Mouse (Mus musculus) naive thymus-derived CD4-positive, alpha-beta T cell, adult 2 months (primary cell): Measurements from ENCODE around the gene Haspin.
A peak's percentile ranks its signal among the peaks of the same experiment; 100 is the strongest.

ENCODE experiments used
- DNase-seq: peaks from one replicate; pipeline ENCODE4 v3.0.0-alpha.2; 2011; ENCODE audit warnings: low read depth

The Haspin gene

GRCm38 (mm10) chr11:73137591-73138501, at the start of gene Haspin:
Haspin (minus strand) TSS chr11:73138294.
- DNase-seq: peak; percentile 92

- DNase-seq: no peak
Observed at GRCm38 (mm10) chr11:73187231-73187630, 49.1 kb upstream of the Haspin start.

- DNase-seq: no peak
Observed at GRCm38 (mm10) chr11:73185872-73186615, 48.0 kb upstream of the Haspin start.

GRCm38 (mm10) chr11:73177895-73178294, 39.8 kb upstream of the Haspin start:
- peak; percentile 42 for DNase-seq

- no peak for DNase-seq
Observed at GRCm38 (mm10) chr11:73177509-73177875, 39.4 kb upstream of the Haspin start.

- peak; percentile 98 for DNase-seq
Observed at GRCm38 (mm10) chr11:73176608-73177508, 38.8 kb upstream of the Haspin start, which contains the start of the genes Emc6 and Tax1bp3. Emc6 (minus strand) TSS chr11:73177037. Tax1bp3 (plus strand) TSS chr11:73177083.

GRCm38 (mm10) chr11:73176186-73176585, 38.1 kb upstream of the Haspin start:
- DNase-seq: no peak

GRCm38 (mm10) chr11:73175612-73176011, 37.5 kb upstream of the Haspin start:
- peak; percentile 16 for DNase-seq

- DNase-seq: no peak
Observed at GRCm38 (mm10) chr11:73172186-73172585, 34.1 kb upstream of the Haspin start.

- peak; percentile 72 for DNase-seq
Observed at GRCm38 (mm10) chr11:73169231-73169630, 31.1 kb upstream of the Haspin start.

GRCm38 (mm10) chr11:73168576-73168975, 30.5 kb upstream of the Haspin start:
- DNase-seq: no peak

GRCm38 (mm10) chr11:73168071-73168470, 30.0 kb upstream of the Haspin start:
- no peak for DNase-seq

GRCm38 (mm10) chr11:73162284-73162683, 24.2 kb upstream of the Haspin start:
- no peak for DNase-seq

GRCm38 (mm10) chr11:73161616-73162015, 23.5 kb upstream of the Haspin start:
- DNase-seq: no peak

GRCm38 (mm10) chr11:73160811-73161200, 22.7 kb upstream of the Haspin start:
- DNase-seq: no peak

- DNase-seq: no peak
Observed at GRCm38 (mm10) chr11:73159957-73160810, 22.1 kb upstream of the Haspin start, which contains the start of gene P2rx5. P2rx5 (plus strand) TSS chr11:73160421.

- no peak for DNase-seq
Observed at GRCm38 (mm10) chr11:73155071-73155470, 17.0 kb upstream of the Haspin start.

GRCm38 (mm10) chr11:73148209-73148608, 10.1 kb upstream of the Haspin start:
- no peak for DNase-seq

- DNase-seq: no peak
Observed at GRCm38 (mm10) chr11:73146975-73147365, 8.9 kb upstream of the Haspin start.

- DNase-seq: no peak
Observed at GRCm38 (mm10) chr11:73146026-73146974, 8.2 kb upstream of the Haspin start.
